Mouse (Mus musculus) G1E (cell line): ENCODE measurements around the gene Plxna4.

ENCODE experiments used
- CTCF ChIP-seq: IDR thresholded peaks from 2 replicates; pipeline ENCODE4 v1.5.1; 2012; ENCODE audit warnings: low read depth, low read length, inconsistent platforms, mixed read lengths
- TAL1 ChIP-seq: conservative IDR thresholded peaks from 2 replicates; pipeline ENCODE4 v1.6.1; 2012; ENCODE audit warnings: low read depth, low read length, inconsistent platforms, mixed read lengths

DNA sequence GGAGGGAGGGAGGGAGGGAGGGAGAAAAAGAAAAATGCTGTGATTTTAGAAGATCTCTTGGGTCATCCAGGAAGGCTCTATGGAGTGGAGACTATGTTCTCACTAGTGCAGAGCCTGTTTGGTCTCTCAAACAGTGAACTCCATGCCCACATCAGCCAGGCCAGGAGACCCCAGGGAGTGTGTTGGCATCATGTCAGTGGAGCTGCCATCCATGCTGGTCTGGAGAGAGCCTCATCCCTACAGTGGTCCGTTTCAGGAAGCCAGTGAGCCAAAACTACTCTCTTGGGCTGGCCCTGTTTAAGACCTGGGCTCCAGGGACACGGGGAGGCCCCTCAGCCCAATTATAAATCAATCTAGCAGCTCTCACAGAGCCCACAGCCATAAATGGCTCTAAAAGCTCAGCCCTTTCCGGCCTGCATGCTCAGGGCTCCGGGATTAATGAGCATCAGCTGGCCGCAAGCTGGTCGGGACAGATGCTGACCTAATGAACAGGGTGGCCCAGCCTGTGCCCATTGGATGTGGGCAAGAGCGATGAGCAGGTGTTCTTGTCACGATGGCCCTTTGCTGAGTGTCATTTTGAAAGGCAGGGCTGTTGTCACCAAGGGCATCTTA lies 180.3 kb downstream of the Plxna4 start:
- TF ChIP-seq CTCF = no peak
- TF ChIP-seq TAL1 = no peak
